Mouse (Mus musculus): ENCODE data around the gene Plk5. TPM values are rescaled to one million over a fixed set of nuclear protein-coding genes. Genes with fewer than 3 reads are reported as not detected.
A peak's percentile ranks its signal among the peaks of the same experiment; 100 is the strongest.

The Plk5 gene
- polyA plus RNA-seq, 1 experiment = 0.04 TPM

- 54% methylated on average over 10 of the region's 10 CpGs for WGBS
- TF ChIP-seq CTCF (IDR thresholded peaks at IDR 0.05; ENCODE audit: extremely low read depth, insufficient read depth, insufficient read length, insufficient replicate concordance) (peak; percentile 57; the same call in 1 of the 2 replicates), POLR2A (IDR thresholded peaks at IDR 0.05; ENCODE audit: low read depth, low read length) (no peak)
- DNase-seq (ENCODE audit: low read depth in 1 of 2, low spot score in 2 of 2) = no peak
- peaks cover 13% of the 10 kb centered on the region for H3K36me3 ChIP-seq (ENCODE audit: control insufficient read depth, insufficient read depth, low read length)
- H3K27me3 ChIP-seq (ENCODE audit: control insufficient read depth, insufficient read depth, low read length) = no peaks in the 10 kb centered on the region
- H3K4me3 ChIP-seq (ENCODE audit: extremely low read depth, insufficient read depth, insufficient read length) = no peak overlapping the region
- no peaks in the 10 kb centered on the region for H3K4me1 ChIP-seq (ENCODE audit: control insufficient read depth, insufficient read depth, insufficient read length)
- no peak overlapping the region for H3K27ac ChIP-seq (ENCODE audit: insufficient read depth, low read length)
Measured at GRCm38 (mm10) chr10:80377716-80378115, 21.5 kb downstream of the Plk5 start.

DNA sequence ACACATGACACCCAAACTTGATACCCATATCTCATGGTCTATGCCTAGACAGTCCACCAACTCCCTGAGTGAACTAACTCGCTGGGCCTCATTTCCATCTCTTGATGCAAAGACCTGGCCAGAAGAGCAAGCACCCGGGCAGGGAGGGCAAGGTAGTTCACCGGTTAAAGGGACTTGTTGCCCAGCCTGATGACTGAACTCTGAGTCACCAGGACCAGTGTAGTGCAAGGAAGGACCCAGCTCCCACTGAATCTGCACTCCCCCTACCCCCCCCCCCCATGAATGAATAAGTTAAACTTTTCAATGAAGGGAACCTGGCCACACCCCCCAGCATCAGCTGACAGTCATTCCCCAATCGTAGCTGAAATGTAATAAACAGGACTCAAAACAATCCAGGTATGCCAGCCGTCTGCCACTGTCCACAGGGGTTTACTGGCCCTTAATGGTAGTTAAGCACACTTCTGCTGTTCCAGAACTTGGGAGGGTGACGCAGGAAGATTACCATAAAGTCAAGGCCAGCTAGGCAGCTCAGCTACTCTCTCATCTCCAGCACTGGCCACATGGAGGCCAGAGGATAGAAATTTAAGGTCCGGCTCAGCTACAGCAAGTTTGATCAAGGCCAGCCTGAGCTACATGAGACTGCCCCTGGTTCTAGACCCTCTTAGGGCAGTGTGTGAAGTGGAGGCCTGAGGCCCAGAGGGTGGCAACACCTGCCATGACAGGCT lies 26.5 kb downstream of the Plk5 start:
- DNase-seq (ENCODE audit: low read depth in 1 of 2, low spot score in 2 of 2) = no peak
- peaks cover 19% of the 10 kb centered on the region for H3K4me1 ChIP-seq (ENCODE audit: control insufficient read depth, insufficient read depth, insufficient read length)
- H3K27ac ChIP-seq (ENCODE audit: insufficient read depth, low read length) = no peak overlapping the region
- no peak for TF ChIP-seq POLR2A (IDR thresholded peaks at IDR 0.05; ENCODE audit: low read depth, low read length)
- no peak for TF ChIP-seq CTCF (IDR thresholded peaks at IDR 0.05; ENCODE audit: extremely low read depth, insufficient read depth, insufficient read length, insufficient replicate concordance)
- 96% methylated on average over 7 of the region's 7 CpGs for WGBS
- peaks cover 8% of the 10 kb centered on the region for H3K27me3 ChIP-seq (ENCODE audit: control insufficient read depth, insufficient read depth, low read length)
- H3K36me3 ChIP-seq (ENCODE audit: control insufficient read depth, insufficient read depth, low read length) = peaks cover 13% of the 10 kb centered on the region
- no peak overlapping the region for H3K4me3 ChIP-seq (ENCODE audit: extremely low read depth, insufficient read depth, insufficient read length)

DNA sequence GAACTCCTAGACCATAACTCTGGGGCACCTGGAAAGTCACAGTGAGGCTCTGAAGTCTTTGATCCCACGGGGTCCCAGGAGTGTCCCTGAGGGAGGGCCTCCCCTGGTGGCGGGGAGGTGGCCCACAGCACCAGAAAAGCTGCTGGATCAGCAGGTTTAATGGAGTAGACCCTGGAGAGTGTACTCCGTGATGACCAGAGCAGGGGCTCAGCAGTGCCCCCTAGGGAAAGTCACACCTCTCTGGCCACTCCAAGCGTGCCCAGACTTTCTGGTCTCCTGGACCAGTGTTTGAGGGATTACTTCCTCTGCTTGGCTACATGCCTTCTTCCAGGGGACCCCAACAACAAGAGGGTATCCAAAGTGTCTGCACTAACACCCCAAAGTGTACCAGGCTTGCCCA lies 27.2 kb downstream of the Plk5 start:
- peaks cover 8% of the 10 kb centered on the region for H3K27me3 ChIP-seq (ENCODE audit: control insufficient read depth, insufficient read depth, low read length)
- TF ChIP-seq CTCF (IDR thresholded peaks at IDR 0.05; ENCODE audit: extremely low read depth, insufficient read depth, insufficient read length, insufficient replicate concordance) (no peak), POLR2A (IDR thresholded peaks at IDR 0.05; ENCODE audit: low read depth, low read length) (no peak)
- no peak for DNase-seq (ENCODE audit: low read depth in 1 of 2, low spot score in 2 of 2)
- H3K4me1 ChIP-seq (ENCODE audit: control insufficient read depth, insufficient read depth, insufficient read length) = peaks cover 25% of the 10 kb centered on the region
- WGBS = 84% methylated on average over 4 of the region's 4 CpGs
- H3K36me3 ChIP-seq (ENCODE audit: control insufficient read depth, insufficient read depth, low read length) = peaks cover 13% of the 10 kb centered on the region
- no peak overlapping the region for H3K27ac ChIP-seq (ENCODE audit: insufficient read depth, low read length)
- no peak overlapping the region for H3K4me3 ChIP-seq (ENCODE audit: extremely low read depth, insufficient read depth, insufficient read length)

DNA sequence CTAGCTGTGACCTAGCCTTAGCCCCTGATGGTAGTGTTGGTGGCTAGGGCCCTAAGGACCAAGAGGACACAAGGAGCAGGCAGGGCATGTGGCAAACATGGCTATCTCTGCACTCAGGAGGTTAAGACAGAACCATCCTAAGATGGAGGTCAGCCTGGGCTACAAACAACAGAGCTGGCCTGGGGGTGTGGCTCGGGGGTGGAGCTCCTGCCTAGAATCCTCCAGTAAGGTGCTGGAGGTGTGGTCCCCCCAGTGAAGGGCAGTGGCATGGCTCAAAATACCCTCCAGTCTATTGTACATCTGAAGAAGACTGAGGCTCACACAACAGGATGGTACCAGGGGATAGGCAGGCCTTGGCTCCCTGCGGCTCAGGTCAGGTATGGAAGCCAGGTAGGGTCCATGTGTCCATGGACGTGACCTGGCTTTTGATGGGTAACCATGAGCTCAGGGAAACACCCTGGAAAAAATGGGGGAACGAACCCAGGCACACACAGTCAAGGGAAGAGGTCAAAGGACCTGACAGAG lies 27.9 kb downstream of the Plk5 start:
- peaks cover 26% of the 10 kb centered on the region for H3K4me1 ChIP-seq (ENCODE audit: control insufficient read depth, insufficient read depth, insufficient read length)

GRCm38 (mm10) chr10:80384709-80385108 lies 28.4 kb downstream of the Plk5 start:
- H3K36me3 ChIP-seq (ENCODE audit: control insufficient read depth, insufficient read depth, low read length) = peaks cover 13% of the 10 kb centered on the region
- TF ChIP-seq POLR2A (IDR thresholded peaks at IDR 0.05; ENCODE audit: low read depth, low read length) = no peak
- no peak for TF ChIP-seq CTCF (IDR thresholded peaks at IDR 0.05; ENCODE audit: extremely low read depth, insufficient read depth, insufficient read length, insufficient replicate concordance)
- DNase-seq (ENCODE audit: low read depth in 1 of 2, low spot score in 2 of 2) = no peak
- peaks cover 26% of the 10 kb centered on the region for H3K4me1 ChIP-seq (ENCODE audit: control insufficient read depth, insufficient read depth, insufficient read length)
- peaks cover 8% of the 10 kb centered on the region for H3K27me3 ChIP-seq (ENCODE audit: control insufficient read depth, insufficient read depth, low read length)
- H3K27ac ChIP-seq (ENCODE audit: insufficient read depth, low read length) = no peak overlapping the region
- no peak overlapping the region for H3K4me3 ChIP-seq (ENCODE audit: extremely low read depth, insufficient read depth, insufficient read length)
- WGBS = 76% methylated on average over 7 of the region's 7 CpGs

More for the DNA sequence above, 27.9 kb downstream of the Plk5 start:
- Histone ChIP-seq H3K27me3 (ENCODE audit: control insufficient read depth, insufficient read depth, low read length) (peaks cover 8% of the 10 kb centered on the region), H3K4me3 (ENCODE audit: extremely low read depth, insufficient read depth, insufficient read length) (no peak overlapping the region), H3K27ac (ENCODE audit: insufficient read depth, low read length) (no peak overlapping the region), H3K36me3 (ENCODE audit: control insufficient read depth, insufficient read depth, low read length) (peaks cover 13% of the 10 kb centered on the region)
- 90% methylated on average over 4 of the region's 4 CpGs for WGBS
- TF ChIP-seq POLR2A (IDR thresholded peaks at IDR 0.05; ENCODE audit: low read depth, low read length) = no peak
- TF ChIP-seq CTCF (IDR thresholded peaks at IDR 0.05; ENCODE audit: extremely low read depth, insufficient read depth, insufficient read length, insufficient replicate concordance) = no peak
- DNase-seq (ENCODE audit: low read depth in 1 of 2, low spot score in 2 of 2) = no peak

DNA sequence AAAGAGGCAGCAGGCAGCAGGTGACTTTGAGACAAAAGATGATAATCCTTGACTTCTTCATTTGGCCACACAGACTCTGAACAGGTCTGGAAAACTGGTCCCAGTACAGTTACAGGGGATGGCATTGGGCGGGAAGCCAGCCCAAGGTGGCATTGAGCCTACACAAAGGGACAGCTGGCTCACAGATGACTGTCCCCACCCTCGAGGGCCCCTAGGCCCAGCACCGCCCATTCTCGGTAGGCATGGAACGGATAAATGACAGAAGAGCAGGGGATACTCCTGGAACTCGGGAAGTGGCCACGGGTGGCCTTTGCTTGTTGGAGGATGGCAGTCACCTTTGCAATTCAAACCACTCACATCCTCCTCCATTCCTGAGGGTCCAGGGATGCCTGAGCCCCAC lies 29.1 kb downstream of the Plk5 start:
- no peak for TF ChIP-seq POLR2A (IDR thresholded peaks at IDR 0.05; ENCODE audit: low read depth, low read length)
- no peak for TF ChIP-seq CTCF (IDR thresholded peaks at IDR 0.05; ENCODE audit: extremely low read depth, insufficient read depth, insufficient read length, insufficient replicate concordance)
- Histone ChIP-seq H3K4me1 (ENCODE audit: control insufficient read depth, insufficient read depth, insufficient read length) (peaks cover 26% of the 10 kb centered on the region), H3K27ac (ENCODE audit: insufficient read depth, low read length) (no peak overlapping the region), H3K27me3 (ENCODE audit: control insufficient read depth, insufficient read depth, low read length) (peaks cover 8% of the 10 kb centered on the region), H3K36me3 (ENCODE audit: control insufficient read depth, insufficient read depth, low read length) (peaks cover 13% of the 10 kb centered on the region), H3K4me3 (ENCODE audit: extremely low read depth, insufficient read depth, insufficient read length) (no peak overlapping the region)
- WGBS = 81% methylated on average over 7 of the region's 7 CpGs
- DNase-seq (ENCODE audit: low read depth in 1 of 2, low spot score in 2 of 2) = no peak
